Mouse (Mus musculus): Measurements from ENCODE around the gene Donson. TPM values are rescaled to one million over a fixed set of nuclear protein-coding genes. Genes with fewer than 3 reads are reported as not detected.
A peak's percentile ranks its signal among the peaks of the same experiment; 100 is the strongest.

Gene Donson
- polyA plus RNA-seq, 1 experiment = 3.5 TPM

- Histone ChIP-seq H3ac (ENCODE audit: control insufficient read depth, insufficient read length) (no peak overlapping the region), H3K79me2 (ENCODE audit: control insufficient read depth, insufficient read depth) (peaks cover 50% of the 10 kb centered on the region), H3K4me2 (ENCODE audit: low read depth) (peak overlapping the region; percentile 82), H3K36me3 (ENCODE audit: control insufficient read depth, insufficient read depth) (no peaks in the 10 kb centered on the region), H3K4me3 (peak overlapping the region; percentile 74), H3K27me3 (ENCODE audit: control insufficient read depth, insufficient read depth, insufficient read length) (no peaks in the 10 kb centered on the region)
- TF ChIP-seq MYOD1 (IDR thresholded peaks at IDR 0.05; ENCODE audit: control insufficient read depth in 1 of 3, insufficient read length in 2 of 3, low read depth in 2 of 3) = no peak
- TF ChIP-seq CEBPB (IDR thresholded peaks at IDR 0.05; ENCODE audit: insufficient read depth, poor library complexity, severe bottlenecking) = peak; percentile 72
These were observed 38.9 kb upstream of the Donson start for GRCm38 (mm10) chr16:91727433-91727832.

GRCm38 (mm10) chr16:91724247-91724646, 35.7 kb upstream of the Donson start:
- H3ac ChIP-seq (ENCODE audit: control insufficient read depth, insufficient read length) = no peak overlapping the region
- TF ChIP-seq USF1 (IDR thresholded peaks at IDR 0.05; ENCODE audit: low read depth) (no peak), TCF12 (IDR thresholded peaks at IDR 0.05; ENCODE audit: insufficient read depth, poor library complexity, severe bottlenecking) (no peak), MYOD1 (IDR thresholded peaks at IDR 0.05; ENCODE audit: control insufficient read depth in 1 of 3, insufficient read length in 2 of 3, low read depth in 2 of 3) (no peak), MAX (IDR thresholded peaks at IDR 0.05; ENCODE audit: low read depth) (no peak), E2F4 (IDR thresholded peaks at IDR 0.05; ENCODE audit: insufficient read depth) (no peak), REST (IDR thresholded peaks at IDR 0.05; ENCODE audit: insufficient read depth, insufficient read length) (no peak), POLR2AphosphoS2 (IDR thresholded peaks at IDR 0.05; ENCODE audit: insufficient read length, low read depth) (no peak), CEBPB (IDR thresholded peaks at IDR 0.05; ENCODE audit: insufficient read depth, poor library complexity, severe bottlenecking) (no peak), SRF (IDR thresholded peaks at IDR 0.05; ENCODE audit: control insufficient read depth, insufficient read length, low read depth) (no peak)
- H3K27me3 ChIP-seq (ENCODE audit: control insufficient read depth, insufficient read depth, insufficient read length) = no peaks in the 10 kb centered on the region

GRCm38 (mm10) chr16:91717399-91717798, 28.8 kb upstream of the Donson start:
- Histone ChIP-seq H3ac (ENCODE audit: control insufficient read depth, insufficient read length) (no peak overlapping the region), H3K36me3 (ENCODE audit: control insufficient read depth, insufficient read depth) (peaks cover 27% of the 10 kb centered on the region), H3K27me3 (ENCODE audit: control insufficient read depth, insufficient read depth, insufficient read length) (no peaks in the 10 kb centered on the region), H3K4me2 (ENCODE audit: low read depth) (no peak overlapping the region), H3K79me2 (ENCODE audit: control insufficient read depth, insufficient read depth) (peaks cover 6% of the 10 kb centered on the region), H3K4me3 (no peak overlapping the region)
- TF ChIP-seq MAX (IDR thresholded peaks at IDR 0.05; ENCODE audit: low read depth) (no peak), POLR2A (IDR thresholded peaks at IDR 0.05; ENCODE audit: insufficient read length, low read depth) (no peak), CEBPB (IDR thresholded peaks at IDR 0.05; ENCODE audit: insufficient read depth, poor library complexity, severe bottlenecking) (no peak), POLR2AphosphoS2 (IDR thresholded peaks at IDR 0.05; ENCODE audit: insufficient read length, low read depth) (no peak), REST (IDR thresholded peaks at IDR 0.05; ENCODE audit: insufficient read depth, insufficient read length) (no peak), TCF3 (IDR thresholded peaks at IDR 0.05; ENCODE audit: insufficient read length, low read depth) (no peak), E2F4 (IDR thresholded peaks at IDR 0.05; ENCODE audit: insufficient read depth) (no peak), SRF (IDR thresholded peaks at IDR 0.05; ENCODE audit: control insufficient read depth, insufficient read length, low read depth) (no peak), USF1 (IDR thresholded peaks at IDR 0.05; ENCODE audit: low read depth) (no peak), TCF12 (IDR thresholded peaks at IDR 0.05; ENCODE audit: insufficient read depth, poor library complexity, severe bottlenecking) (no peak), MYOD1 (IDR thresholded peaks at IDR 0.05; ENCODE audit: control insufficient read depth in 1 of 3, insufficient read length in 2 of 3, low read depth in 2 of 3) (no peak), MYOG (IDR thresholded peaks at IDR 0.05; ENCODE audit: control insufficient read depth in 1 of 3, insufficient read depth in 1 of 3, insufficient read length in 2 of 3, low read depth in 2 of 3) (no peak)

More at GRCm38 (mm10) chr16:91724247-91724646, 35.7 kb upstream of the Donson start:
- H3K79me2 ChIP-seq (ENCODE audit: control insufficient read depth, insufficient read depth) = peaks cover 32% of the 10 kb centered on the region
- H3K4me2 ChIP-seq (ENCODE audit: low read depth) = no peak overlapping the region
- H3K36me3 ChIP-seq (ENCODE audit: control insufficient read depth, insufficient read depth) = peaks cover 5% of the 10 kb centered on the region
- no peak overlapping the region for H3K4me3 ChIP-seq

- Histone ChIP-seq H3K4me3 (no peak overlapping the region), H3K79me2 (ENCODE audit: control insufficient read depth, insufficient read depth) (peaks cover 6% of the 10 kb centered on the region), H3K36me3 (ENCODE audit: control insufficient read depth, insufficient read depth) (peaks cover 27% of the 10 kb centered on the region), H3K27me3 (ENCODE audit: control insufficient read depth, insufficient read depth, insufficient read length) (no peaks in the 10 kb centered on the region), H3K4me2 (ENCODE audit: low read depth) (no peak overlapping the region), H3ac (ENCODE audit: control insufficient read depth, insufficient read length) (no peak overlapping the region)
- TF ChIP-seq POLR2AphosphoS2 (IDR thresholded peaks at IDR 0.05; ENCODE audit: insufficient read length, low read depth) (peak; percentile 31), MAX (IDR thresholded peaks at IDR 0.05; ENCODE audit: low read depth) (no peak), MYOG (IDR thresholded peaks at IDR 0.05; ENCODE audit: control insufficient read depth in 1 of 3, insufficient read depth in 1 of 3, insufficient read length in 2 of 3, low read depth in 2 of 3) (peak in 2 of 3 experiments; percentile 45 to 71), MYOD1 (IDR thresholded peaks at IDR 0.05; ENCODE audit: control insufficient read depth in 1 of 3, insufficient read length in 2 of 3, low read depth in 2 of 3) (peak in 2 of 3 experiments; percentile 24 to 82), SRF (IDR thresholded peaks at IDR 0.05; ENCODE audit: control insufficient read depth, insufficient read length, low read depth) (no peak)
These were observed 28.4 kb upstream of the Donson start for GRCm38 (mm10) chr16:91716927-91717349.

- Histone ChIP-seq H3K27me3 (ENCODE audit: control insufficient read depth, insufficient read depth, insufficient read length) (no peaks in the 10 kb centered on the region), H3K79me2 (ENCODE audit: control insufficient read depth, insufficient read depth) (no peaks in the 10 kb centered on the region), H3K36me3 (ENCODE audit: control insufficient read depth, insufficient read depth) (peaks cover 38% of the 10 kb centered on the region), H3K4me3 (no peak overlapping the region), H3ac (ENCODE audit: control insufficient read depth, insufficient read length) (no peak overlapping the region), H3K4me2 (ENCODE audit: low read depth) (no peak overlapping the region)
- no peak for TF ChIP-seq REST (IDR thresholded peaks at IDR 0.05; ENCODE audit: insufficient read depth, insufficient read length)
- TF ChIP-seq TCF12 (IDR thresholded peaks at IDR 0.05; ENCODE audit: insufficient read depth, poor library complexity, severe bottlenecking) = no peak
- no peak for TF ChIP-seq SRF (IDR thresholded peaks at IDR 0.05; ENCODE audit: control insufficient read depth, insufficient read length, low read depth)
- TF ChIP-seq MYOG (IDR thresholded peaks at IDR 0.05; ENCODE audit: control insufficient read depth in 1 of 3, insufficient read depth in 1 of 3, insufficient read length in 2 of 3, low read depth in 2 of 3) = no peak
- no peak for TF ChIP-seq MAX (IDR thresholded peaks at IDR 0.05; ENCODE audit: low read depth)
- TF ChIP-seq MYOD1 (IDR thresholded peaks at IDR 0.05; ENCODE audit: control insufficient read depth in 1 of 3, insufficient read length in 2 of 3, low read depth in 2 of 3) = no peak
- no peak for TF ChIP-seq CEBPB (IDR thresholded peaks at IDR 0.05; ENCODE audit: insufficient read depth, poor library complexity, severe bottlenecking)
- no peak for TF ChIP-seq E2F4 (IDR thresholded peaks at IDR 0.05; ENCODE audit: insufficient read depth)
- TF ChIP-seq POLR2A (IDR thresholded peaks at IDR 0.05; ENCODE audit: insufficient read length, low read depth) = no peak
- no peak for TF ChIP-seq USF1 (IDR thresholded peaks at IDR 0.05; ENCODE audit: low read depth)
- no peak for TF ChIP-seq TCF3 (IDR thresholded peaks at IDR 0.05; ENCODE audit: insufficient read length, low read depth)
- no peak for TF ChIP-seq POLR2AphosphoS2 (IDR thresholded peaks at IDR 0.05; ENCODE audit: insufficient read length, low read depth)
These were observed 21.7 kb upstream of the Donson start for GRCm38 (mm10) chr16:91710241-91710640.
